Mouse (Mus musculus) olfactory bulb, adult 2 months (tissue): ENCODE data around the gene Cdkl1.

ENCODE experiments used
- CTCF ChIP-seq: fragments of 200-500 bp; IDR thresholded peaks from 2 replicates; pipeline ENCODE4 v1.5.1; 2012; ENCODE audit warnings: low read depth, mild to moderate bottlenecking, low read length, moderate library complexity; ENCODE audit not compliant: insufficient read depth
- POLR2A ChIP-seq: fragments of 200-500 bp; IDR thresholded peaks from 2 replicates; pipeline ENCODE4 v1.6.1; 2012; ENCODE audit warnings: mild to moderate bottlenecking, low read depth, low read length, moderate library complexity; ENCODE audit not compliant: insufficient read depth

GRCm38 (mm10) chr12:69809439-69809838 lies 18.4 kb upstream of the Cdkl1 start:
- TF ChIP-seq POLR2A (no peak), CTCF (no peak)
